Mouse (Mus musculus): ENCODE results near the gene Fam83f. TPM values are rescaled to one million over a fixed set of nuclear protein-coding genes. Genes with fewer than 3 reads are reported as not detected.

The Fam83f gene
- polyA plus RNA-seq, 1 experiment from 2014 or later: 0.21 TPM

DNA sequence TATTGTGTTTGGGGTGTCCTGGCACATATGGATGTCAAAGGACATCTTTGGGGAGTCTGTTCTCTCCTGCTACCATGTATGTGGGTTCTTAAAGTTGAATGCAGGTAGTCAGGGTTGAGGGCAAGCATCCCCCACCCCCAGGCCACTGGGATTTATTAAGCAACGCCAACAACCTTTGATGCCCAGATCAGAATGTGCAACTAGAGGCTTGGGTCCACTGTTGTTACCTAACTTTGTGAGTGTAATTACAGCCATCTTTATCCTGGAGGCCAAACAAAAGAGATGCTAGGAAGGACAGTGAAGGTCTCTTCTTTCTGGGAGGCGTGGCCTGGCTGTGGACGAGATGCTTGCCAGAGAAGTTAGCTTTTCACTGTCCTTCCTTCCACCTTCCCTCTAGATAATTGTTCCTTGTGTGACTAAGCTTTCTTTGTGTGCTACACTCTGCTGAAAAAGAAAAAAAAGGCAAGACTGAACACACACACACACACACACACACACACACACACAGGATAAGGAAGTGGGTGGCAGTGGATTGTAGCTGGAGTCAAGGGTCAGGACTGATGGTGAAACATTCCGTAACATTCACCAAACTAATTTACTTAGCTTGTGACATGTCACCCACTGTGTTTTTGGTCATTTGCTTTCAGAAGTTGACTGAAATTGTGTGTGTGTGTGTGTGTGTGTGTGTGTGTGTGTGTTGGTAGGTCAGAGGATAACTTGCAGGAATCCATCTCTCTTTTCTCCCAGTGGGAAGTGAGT is 1.9 kb downstream of the Fam83f start:
- peaks cover 30% of the 10 kb centered on the region for H3K27me3 ChIP-seq
- H3K36me3 ChIP-seq: no peaks in the 10 kb centered on the region

GRCm38 (mm10) chr15:80674700-80675099 is 3.1 kb downstream of the Fam83f start:
- Histone ChIP-seq H3K36me3 (no peaks in the 10 kb centered on the region), H3K4me1 (replicated peaks) (peaks cover 24% of the 10 kb centered on the region), H3K9ac (no peak overlapping the region), H3K27me3 (peaks cover 27% of the 10 kb centered on the region), H3K27ac (no peak overlapping the region), H3K4me3 (no peak overlapping the region), H3K4me2 (no peak overlapping the region), H3K9me3 (replicated peaks) (no peaks in the 10 kb centered on the region)
- no peak for ATAC-seq (replicated peaks; ENCODE audit: insufficient number of reproducible peaks, insufficient read depth, low FRiP score, low read depth)
- 75% methylated on average over 6 of the region's 6 CpGs for WGBS

More for the DNA sequence above, 1.9 kb downstream of the Fam83f start:
- Histone ChIP-seq H3K4me1 (replicated peaks) (peaks cover 17% of the 10 kb centered on the region), H3K27ac (no peak overlapping the region), H3K4me3 (no peak overlapping the region), H3K4me2 (no peak overlapping the region), H3K9ac (no peak overlapping the region), H3K9me3 (replicated peaks) (no peaks in the 10 kb centered on the region)
- 79% methylated on average over 4 of the region's 4 CpGs for WGBS
- no peak for ATAC-seq (replicated peaks; ENCODE audit: insufficient number of reproducible peaks, insufficient read depth, low FRiP score, low read depth)

DNA sequence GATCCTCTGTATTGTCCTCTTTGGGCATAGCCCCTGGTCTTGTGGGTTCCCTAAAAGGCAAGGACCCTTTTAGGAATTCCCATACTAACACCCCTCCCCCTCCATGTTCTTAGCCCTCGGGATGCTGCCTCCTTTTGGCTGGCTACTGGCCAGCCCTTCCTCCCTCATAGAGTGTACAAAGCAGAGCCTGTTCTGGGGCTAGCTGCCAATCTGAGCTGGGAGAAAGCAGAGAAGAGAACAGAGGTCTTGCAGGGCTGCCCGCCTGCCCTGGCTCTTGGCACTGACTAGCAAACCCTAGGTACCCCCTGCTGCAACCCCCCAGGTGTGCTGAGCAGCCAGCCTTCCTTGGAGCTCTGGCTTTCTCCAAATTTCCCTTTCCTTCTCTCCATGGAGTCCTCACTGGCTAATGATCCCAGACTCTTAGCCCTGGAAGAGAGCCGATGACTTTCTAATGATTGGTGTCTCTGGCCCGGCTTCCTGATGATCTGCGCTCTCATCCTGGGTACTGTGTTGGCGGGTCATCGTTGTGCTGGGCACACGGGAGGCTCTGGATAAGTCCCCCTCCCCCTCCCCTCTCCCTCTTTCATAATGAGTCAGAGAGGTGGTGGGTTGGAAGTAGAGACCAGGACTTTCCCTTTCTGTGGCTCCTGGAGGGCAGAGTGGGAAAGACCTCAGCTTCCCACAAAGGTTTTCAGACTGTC is 8.0 kb downstream of the Fam83f start:
- Histone ChIP-seq H3K36me3 (no peaks in the 10 kb centered on the region), H3K27me3 (no peaks in the 10 kb centered on the region; the same call in 1 of the 2 replicates), H3K9me3 (replicated peaks) (no peaks in the 10 kb centered on the region), H3K4me2 (no peak overlapping the region; the same call in 1 of the 2 replicates), H3K9ac (no peak overlapping the region), H3K4me3 (no peak overlapping the region), H3K27ac (peak overlapping the region; percentile 57), H3K4me1 (replicated peaks) (peaks cover 40% of the 10 kb centered on the region)
- 40% methylated on average over 8 of the region's 8 CpGs for WGBS
- ATAC-seq (replicated peaks; ENCODE audit: insufficient number of reproducible peaks, insufficient read depth, low FRiP score, low read depth): peak; percentile 58

GRCm38 (mm10) chr15:80680347-80681030 is 8.8 kb downstream of the Fam83f start:
- H3K4me1 ChIP-seq (replicated peaks): peaks cover 45% of the 10 kb centered on the region
- H3K9me3 ChIP-seq (replicated peaks): no peaks in the 10 kb centered on the region
- peak overlapping the region; percentile 57 for H3K27ac ChIP-seq
- 0 out of 2 replicates have a peak overlapping the region, but pooled peaks have one; percentile 7 for H3K4me2 ChIP-seq
- H3K9ac ChIP-seq: no peak overlapping the region
- H3K4me3 ChIP-seq: no peak overlapping the region
- peak; percentile 74 for ATAC-seq (replicated peaks; ENCODE audit: insufficient number of reproducible peaks, insufficient read depth, low FRiP score, low read depth)
- no peaks in the 10 kb centered on the region for H3K36me3 ChIP-seq
- H3K27me3 ChIP-seq: 0 out of 2 replicates have a peak, but pooled peaks cover under 1% of the 10 kb centered on the region
- WGBS: 25% methylated on average over 7 of the region's 7 CpGs

GRCm38 (mm10) chr15:80681466-80681881 is 9.8 kb downstream of the Fam83f start:
- H3K4me1 ChIP-seq (replicated peaks): peaks cover 45% of the 10 kb centered on the region
- 64% methylated on average over 4 of the region's 4 CpGs for WGBS

GRCm38 (mm10) chr15:80682343-80682742 is 10.7 kb downstream of the Fam83f start:
- H3K36me3 ChIP-seq: no peaks in the 10 kb centered on the region
- H3K9ac ChIP-seq: no peak overlapping the region
- 83% methylated on average over 8 of the region's 8 CpGs for WGBS
- H3K27ac ChIP-seq: no peak overlapping the region
- no peak overlapping the region for H3K4me2 ChIP-seq
- peaks cover 45% of the 10 kb centered on the region for H3K4me1 ChIP-seq (replicated peaks)
- no peak for ATAC-seq (replicated peaks; ENCODE audit: insufficient number of reproducible peaks, insufficient read depth, low FRiP score, low read depth)
- no peak overlapping the region for H3K4me3 ChIP-seq
- H3K27me3 ChIP-seq: 0 out of 2 replicates have a peak, but pooled peaks cover 7% of the 10 kb centered on the region
- H3K9me3 ChIP-seq (replicated peaks): no peaks in the 10 kb centered on the region

More at GRCm38 (mm10) chr15:80681466-80681881, 9.8 kb downstream of the Fam83f start:
- Histone ChIP-seq H3K9ac (no peak overlapping the region), H3K9me3 (replicated peaks) (no peaks in the 10 kb centered on the region), H3K36me3 (no peaks in the 10 kb centered on the region), H3K4me3 (no peak overlapping the region), H3K27ac (peak overlapping the region; percentile 58), H3K27me3 (0 out of 2 replicates have a peak, but pooled peaks cover 2% of the 10 kb centered on the region), H3K4me2 (no peak overlapping the region)
- no peak for ATAC-seq (replicated peaks; ENCODE audit: insufficient number of reproducible peaks, insufficient read depth, low FRiP score, low read depth)

DNA sequence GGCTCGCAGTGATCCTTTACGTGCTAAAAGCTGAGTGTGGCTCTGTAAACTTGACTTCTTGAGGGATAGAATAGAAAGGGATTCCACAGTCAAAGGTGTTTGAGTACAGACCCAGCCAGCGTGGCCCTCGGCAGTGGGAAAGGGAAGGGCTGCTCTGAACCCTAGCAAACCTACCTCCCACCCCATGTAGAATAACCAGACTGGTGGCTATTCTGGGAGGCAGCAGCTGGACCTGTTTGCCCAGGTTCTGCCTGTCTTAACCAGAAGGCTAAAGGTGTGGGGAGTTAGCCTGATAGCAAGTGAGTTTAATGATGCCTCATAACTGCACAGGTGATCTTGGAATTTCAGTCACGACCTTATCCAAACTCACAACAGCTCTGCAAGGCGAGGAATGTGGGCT is 11.5 kb downstream of the Fam83f start:
- Histone ChIP-seq H3K27me3 (0 out of 2 replicates have a peak, but pooled peaks cover 10% of the 10 kb centered on the region), H3K9ac (no peak overlapping the region), H3K36me3 (no peaks in the 10 kb centered on the region), H3K4me3 (no peak overlapping the region), H3K4me2 (no peak overlapping the region), H3K9me3 (replicated peaks) (no peaks in the 10 kb centered on the region), H3K4me1 (replicated peaks) (peaks cover 45% of the 10 kb centered on the region), H3K27ac (no peak overlapping the region)
- WGBS: 73% methylated on average over 6 of the region's 6 CpGs
- no peak for ATAC-seq (replicated peaks; ENCODE audit: insufficient number of reproducible peaks, insufficient read depth, low FRiP score, low read depth)

GRCm38 (mm10) chr15:80683990-80684389 is 12.3 kb downstream of the Fam83f start:
- Histone ChIP-seq H3K4me3 (no peak overlapping the region), H3K4me2 (no peak overlapping the region), H3K4me1 (replicated peaks) (peaks cover 44% of the 10 kb centered on the region), H3K9ac (no peak overlapping the region), H3K9me3 (replicated peaks) (no peaks in the 10 kb centered on the region), H3K27me3 (0 out of 2 replicates have a peak, but pooled peaks cover 10% of the 10 kb centered on the region), H3K27ac (no peak overlapping the region), H3K36me3 (no peaks in the 10 kb centered on the region)
- ATAC-seq (replicated peaks; ENCODE audit: insufficient number of reproducible peaks, insufficient read depth, low FRiP score, low read depth): no peak
- WGBS: 64% methylated on average over 3 of the region's 3 CpGs

DNA sequence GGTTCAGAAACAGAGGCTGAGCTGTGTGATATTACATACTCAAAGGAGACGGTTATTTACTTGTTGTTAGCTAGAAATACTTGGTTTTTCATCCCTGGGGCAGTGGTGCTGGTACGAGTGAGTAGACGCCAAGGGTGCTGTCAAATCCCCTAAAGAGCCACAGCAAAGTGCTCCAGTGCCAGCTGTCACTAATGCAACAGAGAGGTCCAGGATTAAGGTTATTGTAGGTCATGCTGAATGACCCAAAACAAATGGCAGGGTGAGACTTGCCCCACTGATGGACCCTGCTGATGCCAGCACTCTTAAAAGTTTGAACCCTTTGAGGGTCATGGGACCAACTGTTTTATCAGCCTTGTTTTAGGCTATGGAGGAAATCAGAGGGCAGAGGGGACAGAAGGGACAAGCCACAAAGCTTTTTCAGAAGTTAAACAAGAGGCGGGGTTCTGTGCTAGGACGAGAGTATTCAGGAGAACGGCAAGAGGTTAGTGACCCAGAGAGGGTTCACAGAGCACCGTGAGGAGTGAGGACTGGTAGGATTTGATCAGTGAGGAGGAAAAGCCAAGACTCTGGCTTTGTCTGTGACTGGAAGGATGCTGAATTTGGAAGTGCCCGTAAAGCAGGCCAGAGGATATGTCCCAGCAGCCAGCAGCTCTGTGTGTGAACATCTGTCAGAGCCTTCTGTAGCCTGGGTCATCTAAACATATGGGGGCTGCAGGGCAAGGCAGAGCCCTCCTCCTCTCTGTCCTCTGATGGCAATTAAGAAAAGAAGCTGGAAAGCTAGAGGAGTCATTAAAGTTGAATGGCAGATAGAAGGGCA is 13.3 kb downstream of the Fam83f start:
- no peak for ATAC-seq (replicated peaks; ENCODE audit: insufficient number of reproducible peaks, insufficient read depth, low FRiP score, low read depth)
- H3K27me3 ChIP-seq: peaks cover 16% of the 10 kb centered on the region
- H3K9ac ChIP-seq: no peak overlapping the region
- H3K4me1 ChIP-seq (replicated peaks): peaks cover 34% of the 10 kb centered on the region
- WGBS: 52% methylated on average over 8 of the region's 8 CpGs
- no peak overlapping the region for H3K4me3 ChIP-seq
- no peaks in the 10 kb centered on the region for H3K9me3 ChIP-seq (replicated peaks)
- H3K27ac ChIP-seq: no peak overlapping the region
- H3K36me3 ChIP-seq: no peaks in the 10 kb centered on the region
- no peak overlapping the region for H3K4me2 ChIP-seq

DNA sequence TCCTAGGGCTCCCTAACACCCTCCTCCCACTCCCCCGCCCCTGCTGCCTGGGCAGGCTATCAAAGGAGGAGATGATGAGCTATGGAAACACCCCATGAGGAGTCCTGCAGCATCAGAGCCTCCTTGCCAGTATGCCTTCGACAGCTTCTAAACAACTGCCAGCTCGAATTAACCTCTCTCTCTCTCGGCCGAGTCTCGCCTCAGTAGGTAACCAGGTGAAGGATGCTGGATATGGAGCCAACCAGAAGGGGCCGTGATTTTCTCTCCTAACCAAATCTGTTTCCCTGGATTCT is 13.9 kb downstream of the Fam83f start:
- H3K9me3 ChIP-seq (replicated peaks): no peaks in the 10 kb centered on the region
- H3K4me3 ChIP-seq: no peak overlapping the region
- no peak overlapping the region for H3K27ac ChIP-seq
- no peak for ATAC-seq (replicated peaks; ENCODE audit: insufficient number of reproducible peaks, insufficient read depth, low FRiP score, low read depth)
- WGBS: 50% methylated on average over 7 of the region's 7 CpGs
- peaks cover 22% of the 10 kb centered on the region for H3K27me3 ChIP-seq
- no peak overlapping the region for H3K9ac ChIP-seq
- H3K4me1 ChIP-seq (replicated peaks): peaks cover 29% of the 10 kb centered on the region
- H3K36me3 ChIP-seq: no peaks in the 10 kb centered on the region
- H3K4me2 ChIP-seq: no peak overlapping the region
